Mouse (Mus musculus) left cerebral cortex, adult 2 months (tissue): Measurements from ENCODE around the gene Psmd3. TPM values are rescaled to one million over a fixed set of nuclear protein-coding genes. Genes with fewer than 3 reads are reported as not detected.
"Not testable (repeated sequence)": the region's sequence is repeated elsewhere in the genome, so short reads cannot be mapped to it uniquely, and the experiment has no call there.

Experiments used
- DNase-seq, 2 experiments: peaks; one replicate each; pipeline ENCODE4 v3.0.0; 2021 to 2022; ENCODE audit warnings: low spot score in 2 of 2, mixed read lengths in 1 of 2; ENCODE audit errors: extremely low spot score in 1 of 2
- H3K27ac ChIP-seq: fragments of 200-600 bp; 2 replicates; pipeline ENCODE4 v1.8.1; 2022
- H3K4me3 ChIP-seq: fragments of 200-600 bp; 2 replicates; pipeline ENCODE4 v1.8.1; 2022
- CTCF ChIP-seq: fragments of 200-600 bp; IDR thresholded peaks from 2 replicates; pipeline ENCODE4 v1.8.1; 2022; ENCODE audit warnings: antibody characterized with exemption, mild to moderate bottlenecking, moderate library complexity
- intact Hi-C: fragments of 180-260 bp; cut with DNase I; formaldehyde crosslinking; loops from one replicate; pipeline ENCODE4 v1.15.1; 2025
- total RNA-seq, 2 experiments: library from RNA; stranded (reverse); gene quantifications; 2 replicates each; pipeline ENCODE4 v1.2.3; 2021

Gene Psmd3
- total RNA-seq, 2 experiments from 2014 or later, result 132 TPM

DNA sequence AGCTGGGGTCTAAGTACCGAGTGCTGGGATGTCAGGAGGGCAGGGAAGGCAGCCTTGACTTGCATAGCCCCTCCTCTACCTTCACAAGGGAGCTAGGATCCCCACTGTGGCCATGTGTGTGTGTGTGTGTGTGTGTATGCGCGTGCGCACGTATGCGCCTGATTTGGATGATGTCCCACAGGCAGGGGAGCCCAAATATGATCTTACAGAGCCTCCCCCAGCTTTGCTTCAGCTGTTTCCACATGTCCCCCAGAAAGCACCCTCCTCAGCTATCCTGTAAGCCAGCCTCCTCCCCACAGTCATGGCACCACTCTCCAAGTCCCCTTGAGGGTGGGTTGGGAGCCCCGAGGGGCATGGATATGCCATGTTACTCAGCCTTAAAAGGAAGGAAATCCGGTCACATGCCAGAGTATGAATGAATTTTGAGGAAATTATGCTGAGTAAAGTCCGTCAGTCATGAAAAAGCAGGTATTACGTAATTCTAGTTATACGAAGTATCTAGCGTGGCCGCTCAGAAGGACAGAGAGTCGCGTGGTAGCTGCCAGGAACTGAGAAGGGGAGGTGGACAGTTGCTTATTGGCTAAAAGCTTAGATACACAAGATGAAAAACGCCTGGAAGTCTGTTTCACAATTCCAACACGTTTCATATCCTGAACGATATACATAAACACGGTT is 26.1 kb downstream of the Psmd3 start:
- Histone ChIP-seq H3K4me3 (no peak overlapping the region), H3K27ac (0 out of 2 replicates have a peak overlapping the region, but pooled peaks have one; percentile 19)
- DNase-seq, result no peak
- no peak for TF ChIP-seq CTCF
- intact Hi-C loops, result loop anchor here (2.0 kb wide), 1 partner anchor 78 kb away; no protein-coding TSS in a partner anchor

DNA sequence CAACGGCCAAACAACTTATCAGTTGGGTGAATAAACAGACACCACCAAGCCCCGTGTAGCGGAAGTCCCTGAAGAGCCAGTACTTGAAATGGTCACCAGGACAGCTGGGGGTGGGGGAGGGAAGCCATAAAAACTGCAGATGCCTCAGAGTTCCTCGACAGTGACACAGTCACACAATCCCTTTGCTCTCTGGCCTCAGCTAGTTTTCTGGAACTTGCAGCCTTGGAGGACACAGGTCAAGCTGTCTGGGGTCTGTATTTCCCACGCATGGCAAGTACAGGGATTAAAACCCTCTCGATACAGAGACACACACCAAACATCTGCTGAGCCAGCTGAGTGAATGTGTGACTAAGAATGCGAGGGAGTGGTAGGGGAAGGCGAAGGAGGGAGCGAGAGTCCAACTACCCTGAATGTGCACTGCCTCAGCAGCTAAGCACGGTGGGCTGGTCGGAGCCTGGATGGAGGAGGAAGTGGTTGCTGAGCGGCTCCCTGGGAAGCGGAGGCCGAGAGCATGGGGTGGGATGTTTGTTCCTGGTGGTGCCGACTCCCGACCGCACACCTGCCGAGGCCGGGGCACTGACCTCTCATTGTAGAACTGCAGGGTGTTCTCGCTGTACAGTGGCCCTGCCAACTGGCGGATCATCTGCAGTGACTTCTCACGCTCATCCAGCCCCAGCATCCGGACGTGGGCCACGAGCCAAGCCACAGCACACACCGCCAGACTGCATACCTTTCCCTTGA is 26.8 kb downstream of the Psmd3 start:
- TF ChIP-seq CTCF, result no peak
- intact Hi-C loops, result loop anchor here (2.0 kb wide), 1 partner anchor 78 kb away; no protein-coding TSS in a partner anchor
- peak in 1 of 2 experiments; percentile 37 for DNase-seq
- H3K27ac ChIP-seq, result peak overlapping the region; percentile 33; the same call in 1 of the 2 replicates
- no peak overlapping the region for H3K4me3 ChIP-seq

- intact Hi-C loops, result no loop called here
- no peak overlapping the region for H3K4me3 ChIP-seq
- DNase-seq, result peak; percentile 66 to 75
- peak; percentile 96 for TF ChIP-seq CTCF
- no peak overlapping the region for H3K27ac ChIP-seq
Measured at GRCm38 (mm10) chr11:98710416-98711045, 28.2 kb downstream of the Psmd3 start.

DNA sequence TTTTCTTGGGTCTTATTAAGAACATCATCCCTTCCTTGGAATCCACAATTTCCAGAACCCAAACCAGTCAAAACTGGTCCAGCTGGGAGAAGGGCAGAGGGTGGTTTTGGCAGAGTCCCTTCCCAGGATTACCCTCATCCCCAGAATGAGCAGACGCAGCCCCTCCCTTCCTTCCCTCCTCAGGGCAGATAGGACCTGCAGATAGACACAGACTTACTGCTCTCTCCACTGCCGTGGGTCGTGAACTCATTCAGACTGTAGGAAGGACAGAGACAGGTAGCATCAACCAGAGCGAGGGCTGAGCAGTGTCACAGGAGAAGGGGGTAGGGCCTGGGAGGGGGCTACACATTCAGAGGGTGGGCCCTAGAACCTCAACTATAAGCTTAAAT is 28.7 kb downstream of the Psmd3 start:
- no peak for TF ChIP-seq CTCF
- H3K27ac ChIP-seq, result no peak overlapping the region
- no peak overlapping the region for H3K4me3 ChIP-seq
- DNase-seq, result no peak
- intact Hi-C loops, result no loop called here

- TF ChIP-seq CTCF, result peak; percentile 36
- H3K4me3 ChIP-seq, DNase-seq, intact Hi-C loops, H3K27ac ChIP-seq: not testable (repeated sequence)
Measured at GRCm38 (mm10) chr11:98712009-98712408, 29.7 kb downstream of the Psmd3 start.

GRCm38 (mm10) chr11:98713703-98714102 is 31.3 kb downstream of the Psmd3 start:
- H3K4me3 ChIP-seq, result no peak overlapping the region
- TF ChIP-seq CTCF, result no peak
- no peak overlapping the region for H3K27ac ChIP-seq
- no peak for DNase-seq
- intact Hi-C loops, result no loop called here

GRCm38 (mm10) chr11:98715946-98716345 is 33.6 kb downstream of the Psmd3 start:
- no peak for TF ChIP-seq CTCF
- Histone ChIP-seq H3K27ac (no peak overlapping the region), H3K4me3 (no peak overlapping the region)
- DNase-seq, result no peak
- intact Hi-C loops, result loop anchor here (5.0 kb wide), 1 partner anchor 36 kb away; no protein-coding TSS in a partner anchor

DNA sequence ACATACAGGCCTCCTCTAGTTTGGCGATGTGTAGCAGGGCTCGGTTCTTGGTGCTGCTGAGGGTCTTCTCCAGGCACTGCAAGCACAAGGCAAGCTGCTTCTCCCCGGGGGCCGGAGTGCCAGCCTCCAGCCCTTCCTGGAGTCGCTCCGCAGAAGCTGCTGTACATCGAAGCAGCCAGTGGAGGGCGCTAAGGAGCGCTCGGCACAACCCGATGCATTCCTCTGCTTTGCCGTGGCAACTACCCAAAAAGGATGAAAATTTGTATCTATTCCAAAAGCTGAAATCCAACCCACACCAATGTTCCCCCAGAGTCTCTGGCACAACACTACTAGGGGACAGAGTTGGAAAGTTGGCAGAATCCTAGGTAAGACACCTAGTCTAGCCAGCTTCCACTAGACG is 35.5 kb downstream of the Psmd3 start:
- DNase-seq, result peak; percentile 80 to 89
- peak overlapping the region; percentile 50 for H3K27ac ChIP-seq
- TF ChIP-seq CTCF, result peak; percentile 97
- intact Hi-C loops, result loop anchor here (2.0 to 5.0 kb wide), 2 partner anchors 23 to 34 kb away; partner anchors contain the start of gene Thra
- H3K4me3 ChIP-seq, result no peak overlapping the region

- intact Hi-C loops, result no loop called here
- no peak overlapping the region for H3K4me3 ChIP-seq
- no peak for DNase-seq
- no peak for TF ChIP-seq CTCF
- peak overlapping the region; percentile 79 for H3K27ac ChIP-seq
Measured at GRCm38 (mm10) chr11:98720756-98721155, 38.4 kb downstream of the Psmd3 start.

- Histone ChIP-seq H3K4me3 (no peak overlapping the region), H3K27ac (peak overlapping the region; percentile 79)
- intact Hi-C loops, result no loop called here
- DNase-seq, result no peak
- peak; percentile 55 for TF ChIP-seq CTCF
Measured at GRCm38 (mm10) chr11:98721458-98722226, 39.3 kb downstream of the Psmd3 start.

DNA sequence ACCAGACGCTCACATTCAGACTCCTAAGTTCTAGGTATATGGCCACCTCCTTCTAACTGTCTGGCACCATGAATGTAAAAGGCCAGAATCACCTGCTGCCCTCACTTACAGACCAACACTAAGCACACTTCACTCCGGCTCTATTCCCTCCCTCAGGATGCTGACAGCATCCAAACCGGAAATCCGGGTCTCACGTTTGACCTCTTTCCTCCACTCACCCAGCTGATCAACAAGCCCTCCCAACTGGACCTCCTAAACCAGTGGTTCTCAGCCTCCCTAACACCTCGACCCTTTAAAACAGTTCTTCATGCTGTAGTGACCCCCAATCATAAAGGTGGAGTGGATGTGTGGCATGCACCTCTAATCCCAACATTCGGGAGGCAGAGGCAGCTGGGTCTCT is 40.7 kb downstream of the Psmd3 start:
- DNase-seq, result no peak
- TF ChIP-seq CTCF, result no peak
- Histone ChIP-seq H3K4me3 (no peak overlapping the region), H3K27ac (no peak overlapping the region; the same call in 1 of the 2 replicates)
- intact Hi-C loops, result no loop called here
